Mouse (Mus musculus) MEL (cell line): ENCODE results near the gene Pelo.

Experiments
- CTCF ChIP-seq, 3 experiments: IDR thresholded peaks in 2 of 3; conservative IDR thresholded peaks in 1 of 3; 2 replicates each; pipeline ENCODE4 v1.5.1; 2011 to 2012; ENCODE audit warnings: low read length in 3 of 3, low read depth in 2 of 3, mild to moderate bottlenecking in 2 of 3, improper control_type of control experiment in 1 of 3, inconsistent platforms in 1 of 3, mixed read lengths in 1 of 3, moderate library complexity in 1 of 3; ENCODE audit not compliant: control insufficient read depth in 1 of 3, insufficient read depth in 1 of 3, poor library complexity in 1 of 3, severe bottlenecking in 1 of 3
- GABPA ChIP-seq: IDR thresholded peaks from 2 replicates; pipeline ENCODE4 v1.6.1; 2012; ENCODE audit warnings: low read depth, mild to moderate bottlenecking, inconsistent platforms, low read length, improper control_type of control experiment, moderate library complexity
- HCFC1 ChIP-seq: IDR thresholded peaks from 2 replicates; pipeline ENCODE4 v1.6.1; 2012; ENCODE audit warnings: low read depth, mild to moderate bottlenecking, inconsistent platforms, low read length, improper control_type of control experiment, moderate library complexity
- POLR2A ChIP-seq, 2 experiments: IDR thresholded peaks; 2 replicates each; pipeline ENCODE4 v1.6.1; 2011 to 2012; ENCODE audit warnings: low read length in 2 of 2, mild to moderate bottlenecking in 2 of 2, control low read depth in 1 of 2, improper control_type of control experiment in 1 of 2, low read depth in 1 of 2, moderate library complexity in 1 of 2; ENCODE audit not compliant: control insufficient read depth in 1 of 2, insufficient read depth in 1 of 2, poor library complexity in 1 of 2
- TBP ChIP-seq: IDR thresholded peaks from 2 replicates; pipeline ENCODE4 v1.8.0; 2011; ENCODE audit warnings: low read depth, low read length, improper control_type of control experiment

GRCm38 (mm10) chr13:115090069-115090976, at the start of gene Pelo:
- TF ChIP-seq POLR2A (IDR thresholded peaks at IDR 0.05; ENCODE audit: control insufficient read depth in 1 of 2, insufficient read depth in 1 of 2, low read depth in 1 of 2, low read length in 2 of 2, poor library complexity in 1 of 2) (peak; percentile 77 to 88), CTCF (IDR thresholded peaks at IDR 0.05 in 2 of 3, conservative IDR thresholded peaks at IDR 0.05 in 1 of 3; ENCODE audit: control insufficient read depth in 1 of 3, insufficient read depth in 1 of 3, low read depth in 2 of 3, low read length in 3 of 3, poor library complexity in 1 of 3, severe bottlenecking in 1 of 3) (no peak), HCFC1 (peak; percentile 76), TBP (peak; percentile 79; the same call in 1 of the 2 replicates), GABPA (no peak)
